Mouse (Mus musculus): Measurements from ENCODE around the gene Prop1. TPM values are rescaled to one million over a fixed set of nuclear protein-coding genes. Genes with fewer than 3 reads are reported as not detected.
A peak's percentile ranks its signal among the peaks of the same experiment; 100 is the strongest.

Gene Prop1
- total RNA-seq (2022) = not detected

- DNase-seq (ENCODE audit: low spot score in 2 of 2) = no peak
Measured at GRCm38 (mm10) chr11:50953665-50954064, at the start of gene Prop1. TSS of gene Prop1 (minus strand) at chr11:50953765.

- no peak for DNase-seq (ENCODE audit: low spot score in 2 of 2)
Measured at GRCm38 (mm10) chr11:51003296-51003695, 49.7 kb upstream of the Prop1 start, which contains the start of gene Olfr51. TSS of gene Olfr51 (plus strand) at chr11:51003596.

GRCm38 (mm10) chr11:50981667-50982066 is 28.1 kb upstream of the Prop1 start, which contains the start of gene Olfr1377:
TSS of gene Olfr1377 (plus strand) at chr11:50981967.
- no peak for DNase-seq (ENCODE audit: low spot score in 2 of 2)

GRCm38 (mm10) chr11:50977216-50977615 is 23.7 kb upstream of the Prop1 start:
- DNase-seq (ENCODE audit: low spot score in 2 of 2) = no peak

- DNase-seq (ENCODE audit: low spot score in 2 of 2) = no peak
Measured at GRCm38 (mm10) chr11:50966230-50966629, 12.7 kb upstream of the Prop1 start, which contains the start of gene Olfr1378. TSS of gene Olfr1378 (plus strand) at chr11:50966530.

GRCm38 (mm10) chr11:50964886-50965285 is 11.3 kb upstream of the Prop1 start:
- DNase-seq (ENCODE audit: low spot score in 2 of 2) = no peak

- DNase-seq (ENCODE audit: low spot score in 2 of 2) = no peak
Measured at GRCm38 (mm10) chr11:50952290-50952689, 1.3 kb downstream of the Prop1 start.

- DNase-seq (ENCODE audit: low spot score in 2 of 2) = no peak
Measured at GRCm38 (mm10) chr11:50943506-50943905, 10.1 kb downstream of the Prop1 start, which contains the start of gene 4933414I15Rik. TSS of gene 4933414I15Rik (minus strand) at chr11:50943765.

GRCm38 (mm10) chr11:50942386-50942785 is 11.2 kb downstream of the Prop1 start:
- no peak for DNase-seq (ENCODE audit: low spot score in 2 of 2)

- peak in 1 of 2 experiments; percentile 24 for DNase-seq (ENCODE audit: low spot score in 2 of 2)
Measured at GRCm38 (mm10) chr11:50939621-50940366, 13.8 kb downstream of the Prop1 start.

GRCm38 (mm10) chr11:50938435-50938834 is 15.1 kb downstream of the Prop1 start:
- DNase-seq (ENCODE audit: low spot score in 2 of 2) = no peak

- DNase-seq (ENCODE audit: low spot score in 2 of 2) = no peak
Measured at GRCm38 (mm10) chr11:50932040-50932439, 21.5 kb downstream of the Prop1 start.

- DNase-seq (ENCODE audit: low spot score in 2 of 2) = peak; percentile 84 to 90
Measured at GRCm38 (mm10) chr11:50931451-50931866, 22.1 kb downstream of the Prop1 start, which contains the start of gene Zfp354b. TSS of gene Zfp354b (minus strand) at chr11:50931633.

- DNase-seq (ENCODE audit: low spot score in 2 of 2) = no peak
Measured at GRCm38 (mm10) chr11:50931021-50931420, 22.5 kb downstream of the Prop1 start.

- no peak for DNase-seq (ENCODE audit: low spot score in 2 of 2)
Measured at GRCm38 (mm10) chr11:50930469-50931014, 23.0 kb downstream of the Prop1 start.

- DNase-seq (ENCODE audit: low spot score in 2 of 2) = peak; percentile 91 to 94
Measured at GRCm38 (mm10) chr11:50915671-50916320, 37.8 kb downstream of the Prop1 start, which contains the start of gene Zfp2. TSS of gene Zfp2 (minus strand) at chr11:50916165.

GRCm38 (mm10) chr11:50914461-50914860 is 39.1 kb downstream of the Prop1 start:
- no peak for DNase-seq (ENCODE audit: low spot score in 2 of 2)

GRCm38 (mm10) chr11:50913301-50913700 is 40.3 kb downstream of the Prop1 start:
- no peak for DNase-seq (ENCODE audit: low spot score in 2 of 2)

- no peak for DNase-seq (ENCODE audit: low spot score in 2 of 2)
Measured at GRCm38 (mm10) chr11:50908136-50908535, 45.4 kb downstream of the Prop1 start.

Data from layer of hippocampus, adult 8-10 months (tissue).